In genomic region chr10:118507630-118508029, GRCm38 (mm10) we compare ENCODE assay signal across 9 mouse cellular contexts.
A peak's percentile ranks its signal among the peaks of the same experiment; 100 is the strongest.
DNase-seq lines count a peak whose midpoint lies in the region; ATAC-seq and TF ChIP-seq lines count a peak whose summit lies in the region.
"Had no signal": no experiment of that assay in that cellular context is flagged by ENCODE, and none has a peak within 500 bp of the region (broad histone marks: within the 10 kb centered on the region; RNA-seq: fewer than 3 reads in every experiment).

No protein-coding gene starts in this region.

- no peak for DNase-seq in gastrocnemius, adult 2 months
- no peak for DNase-seq in gastrocnemius, postnatal 4 days (ENCODE audit: low spot score in 2 of 2)
- peak; percentile 28 to 35 for DNase-seq in right cerebral cortex, adult 2 months (ENCODE audit: low spot score in 2 of 2)
- no peak for DNase-seq in right cerebral cortex, postnatal 25 days
- DNase-seq in lung, postnatal 36 days: peak; percentile 30
- DNase-seq in thymus, postnatal 4 days: peak; percentile 28

- H3K36me3 ChIP-seq in midbrain, embryonic 16.5 days (ENCODE audit: control insufficient read depth, insufficient read depth, low read length): no peaks in the 10 kb centered on the region
- H3K36me3 ChIP-seq: liver, embryonic 15.5 days had no signal

- no peak overlapping the region for H3K4me2 ChIP-seq in midbrain, embryonic 16.5 days (ENCODE audit: low read length)
- H3K4me2 ChIP-seq: liver, embryonic 15.5 days had no signal

- ATAC-seq in frontal cortex, adult (ENCODE audit: low TSS enrichment): peak; percentile 91
- ATAC-seq in midbrain, embryonic 16.5 days: no peak

- no peak overlapping the region for H3K9ac ChIP-seq in midbrain, embryonic 16.5 days (ENCODE audit: low read depth, low read length)
- H3K9ac ChIP-seq: liver, embryonic 15.5 days had no signal

- H3K27me3 ChIP-seq in midbrain, embryonic 16.5 days (ENCODE audit: control insufficient read depth, insufficient read depth, low read depth, low read length): no peaks in the 10 kb centered on the region
- H3K27me3 ChIP-seq: liver, embryonic 15.5 days had no signal

- WGBS in midbrain, embryonic 16.5 days: 47% methylated on average over 2 of the region's 2 CpGs

- no peaks in the 10 kb centered on the region for H3K4me1 ChIP-seq in midbrain, embryonic 16.5 days (ENCODE audit: control insufficient read depth, insufficient read depth, low read length)
- H3K4me1 ChIP-seq: liver, embryonic 15.5 days had no signal

- no peaks in the 10 kb centered on the region for H3K9me3 ChIP-seq in midbrain, embryonic 16.5 days (replicated peaks; ENCODE audit: control insufficient read depth, low read length, poor library complexity, severe bottlenecking)
- H3K9me3 ChIP-seq: liver, embryonic 15.5 days had no signal

- no peak overlapping the region for H3K27ac ChIP-seq in gastrocnemius, adult 2 months
- no peak overlapping the region for H3K27ac ChIP-seq in midbrain, embryonic 16.5 days (ENCODE audit: low read length)
- H3K27ac ChIP-seq: liver, embryonic 15.5 days had no signal

- TF ChIP-seq CTCF in gastrocnemius, adult 2 months (IDR thresholded peaks at IDR 0.05): peak; percentile 47

- H3K4me3 ChIP-seq in gastrocnemius, adult 2 months: no peak overlapping the region
- H3K4me3 ChIP-seq in midbrain, embryonic 16.5 days (ENCODE audit: low read depth, low read length): no peak overlapping the region
- H3K4me3 ChIP-seq: liver, embryonic 15.5 days had no signal

- intact Hi-C loops in gastrocnemius, adult 2 months (cut with DNase I): no loop called here

Comparison
In these comparisons a context has a peak if more than half of its experiments do, and no peak if none do; other contexts are left out.
1. DNase-seq: peak in right cerebral cortex, adult 2 months (2 of 2), lung, postnatal 36 days (single experiment) and thymus, postnatal 4 days (single experiment); none in gastrocnemius, adult 2 months (single experiment), gastrocnemius, postnatal 4 days (0 of 2) and right cerebral cortex, postnatal 25 days (single experiment).